Mouse (Mus musculus): Measurements from ENCODE around the gene Nfatc2ip.

DNA sequence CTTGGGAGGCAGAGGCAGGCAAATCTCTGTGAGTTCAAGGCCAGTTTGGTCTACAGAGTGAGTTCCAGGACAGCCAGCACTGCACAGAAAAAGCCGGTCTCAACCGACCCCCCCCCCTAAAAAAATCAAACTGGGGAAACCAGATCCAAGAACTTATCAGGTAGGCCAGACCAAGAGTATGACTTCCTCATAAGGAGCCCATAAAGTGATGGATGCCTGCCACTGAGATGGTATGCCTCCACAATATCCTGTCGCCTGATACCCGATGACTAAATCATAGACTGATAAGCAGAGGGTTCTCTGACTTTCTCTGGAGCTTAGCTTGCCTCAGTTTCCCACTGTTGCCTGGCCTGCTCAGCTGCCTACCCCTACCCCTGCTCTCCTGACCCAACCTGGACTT lies 1.3 kb upstream of the Nfatc2ip start:
- TF ChIP-seq CTCF (IDR thresholded peaks at IDR 0.05; ENCODE audit: low read depth) (no peak), EP300 (IDR thresholded peaks at IDR 0.05; ENCODE audit: low read depth) (no peak)

Data from liver, embryonic 14.5 days (tissue).